ENCODE assay signal across 8 mouse cellular contexts in the genomic region with DNA sequence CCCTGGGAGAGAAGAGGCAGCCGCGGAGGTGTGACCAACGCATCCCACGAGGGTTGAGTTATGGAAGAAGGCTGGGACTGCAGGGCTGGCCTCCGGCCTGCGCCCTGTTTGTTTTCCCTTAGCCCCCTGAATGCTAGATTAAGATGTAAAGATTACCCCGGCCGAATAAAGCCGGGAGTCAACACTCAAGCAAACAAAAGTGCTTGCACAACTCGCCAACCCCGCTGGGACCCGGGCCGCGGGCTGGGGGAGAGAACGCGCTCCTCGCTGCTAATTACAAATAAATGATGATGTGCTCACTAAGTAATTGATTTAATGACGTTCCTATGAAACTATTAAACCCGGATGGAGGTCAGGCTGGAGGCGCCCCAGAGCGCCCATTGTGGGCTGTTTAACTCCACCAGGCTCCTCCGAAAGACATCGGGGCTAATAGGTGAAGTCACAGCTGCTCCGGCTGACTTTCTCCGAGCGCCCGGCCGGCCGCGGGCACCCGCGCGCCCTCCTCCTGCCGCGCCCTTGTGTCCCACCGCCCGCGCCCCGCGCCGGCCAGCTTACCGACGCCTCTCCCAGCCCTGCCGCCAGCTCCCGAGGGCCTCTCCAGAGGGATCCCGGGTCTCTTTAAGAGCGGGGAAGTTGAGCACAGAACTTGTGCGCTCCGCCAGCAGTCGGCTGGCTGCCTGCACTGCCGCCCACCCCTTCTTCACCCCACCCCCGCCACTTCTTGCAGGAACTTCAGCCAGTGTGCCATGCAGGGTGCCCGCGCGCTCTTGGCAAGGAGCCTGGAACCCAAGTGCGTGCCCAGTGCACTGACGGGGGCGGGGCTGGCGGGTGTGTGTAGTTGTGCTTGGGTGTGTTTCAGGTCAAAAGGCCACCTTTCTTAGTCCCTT. TPM values are rescaled to one million over a fixed set of nuclear protein-coding genes. Genes with fewer than 3 reads are reported as not detected.
DNase-seq lines count a peak whose midpoint lies in the region; ATAC-seq lines count a peak whose summit lies in the region.

Gm5089 (minus strand) TSS at position 620 of the 887 bp plus-strand sequence.

- H3K4me1 ChIP-seq in embryonic facial prominence, embryonic 15.5 days: peaks cover 27% of the 10 kb centered on the region
- H3K4me1 ChIP-seq in intestine, embryonic 16.5 days (ENCODE audit: control insufficient read depth, insufficient read depth, low read length): peaks cover 5% of the 10 kb centered on the region; the same call in 1 of the 2 replicates
- H3K4me1 ChIP-seq in limb, embryonic 15.5 days: peaks cover 24% of the 10 kb centered on the region
- peaks cover 23% of the 10 kb centered on the region for H3K4me1 ChIP-seq in neural tube, embryonic 11.5 days (ENCODE audit: control insufficient read depth, insufficient read depth, low read length)

- no peaks in the 10 kb centered on the region for H3K36me3 ChIP-seq in embryonic facial prominence, embryonic 15.5 days
- no peaks in the 10 kb centered on the region for H3K36me3 ChIP-seq in intestine, embryonic 16.5 days (ENCODE audit: control insufficient read depth, insufficient read depth, low read length)
- no peaks in the 10 kb centered on the region for H3K36me3 ChIP-seq in limb, embryonic 15.5 days
- no peaks in the 10 kb centered on the region for H3K36me3 ChIP-seq in neural tube, embryonic 11.5 days (ENCODE audit: control insufficient read depth, insufficient read depth, low read length)

- peak within 1 kb of the TSS; percentile 33; the same call in 1 of the 2 replicates for H3K9ac ChIP-seq in embryonic facial prominence, embryonic 15.5 days
- H3K9ac ChIP-seq in intestine, embryonic 16.5 days (ENCODE audit: low read depth, low read length): no peak within 1 kb of the TSS
- H3K9ac ChIP-seq in limb, embryonic 15.5 days: peak within 1 kb of the TSS; percentile 35
- peak within 1 kb of the TSS; percentile 67 for H3K9ac ChIP-seq in neural tube, embryonic 11.5 days (ENCODE audit: low read length)

- no peaks in the 10 kb centered on the region for H3K9me3 ChIP-seq in embryonic facial prominence, embryonic 15.5 days (replicated peaks)
- H3K9me3 ChIP-seq in intestine, embryonic 16.5 days (ENCODE audit: control insufficient read depth, low read length): no peaks in the 10 kb centered on the region
- H3K9me3 ChIP-seq in limb, embryonic 15.5 days: no peaks in the 10 kb centered on the region
- no peaks in the 10 kb centered on the region for H3K9me3 ChIP-seq in neural tube, embryonic 11.5 days (ENCODE audit: control insufficient read depth, low read length)

- ATAC-seq in embryonic facial prominence, embryonic 15.5 days (ENCODE audit: insufficient number of reproducible peaks, low FRiP score, low TSS enrichment, low read depth): peak; percentile 29; the same call in 1 of the 2 replicates
- ATAC-seq in intestine, embryonic 16.5 days: no peak; the same call in 1 of the 2 replicates
- ATAC-seq in limb, embryonic 15.5 days (ENCODE audit: insufficient number of reproducible peaks, low FRiP score, low TSS enrichment, low read depth): 0 out of 2 replicates have a peak, but pooled peaks have one; percentile 33
- 0 out of 2 replicates have a peak, but pooled peaks have one; percentile 1 for ATAC-seq in neural tube, embryonic 11.5 days (ENCODE audit: insufficient read depth, low FRiP score, low TSS enrichment)

- DNase-seq in thymus, postnatal 4 days: peak; percentile 16
- DNase-seq in thymus, postnatal 36 days: no peak
- peak; percentile 63 for DNase-seq in neural tube, embryonic 11.5 days (ENCODE audit: low spot score)
- no peak for DNase-seq in ovary, postnatal 10 days (ENCODE audit: low spot score)
- no peak for DNase-seq in frontal cortex, postnatal 10 days (ENCODE audit: low spot score in 2 of 2)

- 2% methylated on average over 59 of the region's 59 CpGs for WGBS in embryonic facial prominence, embryonic 15.5 days
- 1% methylated on average over 59 of the region's 59 CpGs for WGBS in intestine, embryonic 16.5 days
- WGBS in limb, embryonic 15.5 days: 1% methylated on average over 54 of the region's 59 CpGs
- WGBS in neural tube, embryonic 11.5 days: under 1% methylated on average over 55 of the region's 59 CpGs

- peaks cover 72% of the 10 kb centered on the region for H3K27me3 ChIP-seq in embryonic facial prominence, embryonic 15.5 days
- peaks cover 69% of the 10 kb centered on the region for H3K27me3 ChIP-seq in intestine, embryonic 16.5 days (replicated peaks; ENCODE audit: control insufficient read depth, insufficient read depth, low read length)
- peaks cover 92% of the 10 kb centered on the region for H3K27me3 ChIP-seq in limb, embryonic 15.5 days
- H3K27me3 ChIP-seq in neural tube, embryonic 11.5 days (ENCODE audit: control insufficient read depth, insufficient read depth, low read length): peaks cover 44% of the 10 kb centered on the region

- no peak within 1 kb of the TSS for H3K27ac ChIP-seq in embryonic facial prominence, embryonic 15.5 days (replicated peaks)
- no peak within 1 kb of the TSS for H3K27ac ChIP-seq in intestine, embryonic 16.5 days (ENCODE audit: low read length)
- no peak within 1 kb of the TSS for H3K27ac ChIP-seq in limb, embryonic 15.5 days
- peak within 1 kb of the TSS; percentile 62 for H3K27ac ChIP-seq in neural tube, embryonic 11.5 days (ENCODE audit: low read depth, low read length)

- H3K4me3 ChIP-seq in embryonic facial prominence, embryonic 15.5 days (replicated peaks): peak within 1 kb of the TSS; percentile 45
- peak within 1 kb of the TSS; percentile 37 for H3K4me3 ChIP-seq in intestine, embryonic 16.5 days (ENCODE audit: low read length)
- H3K4me3 ChIP-seq in limb, embryonic 15.5 days: peak within 1 kb of the TSS; percentile 41
- H3K4me3 ChIP-seq in neural tube, embryonic 11.5 days (ENCODE audit: low read depth, low read length): peak within 1 kb of the TSS; percentile 37

- peak within 1 kb of the TSS; percentile 85 for H3K4me2 ChIP-seq in embryonic facial prominence, embryonic 15.5 days (replicated peaks)
- peak within 1 kb of the TSS; percentile 38 for H3K4me2 ChIP-seq in intestine, embryonic 16.5 days (ENCODE audit: low read depth, low read length)
- H3K4me2 ChIP-seq in limb, embryonic 15.5 days: peak within 1 kb of the TSS; percentile 78
- H3K4me2 ChIP-seq in neural tube, embryonic 11.5 days (ENCODE audit: low read depth): peak within 1 kb of the TSS; percentile 73

RNA-seq across cellular contexts. Expression of gene Gm5089, which starts in this region (rescaled TPM):
- polyA plus RNA-seq in embryonic facial prominence, embryonic 15.5 days (2015; fragmentation: Nextera tagmentation; extraction: Ambion mirVana): 0.08 TPM in 1 of 2 replicates, not detected in the other
- not detected in 2 replicates for polyA plus RNA-seq in intestine, embryonic 16.5 days (2015; fragmentation: Nextera tagmentation; extraction: Ambion mirVana)
- 0.14 TPM in 2 replicates for polyA plus RNA-seq in limb, embryonic 15.5 days (2015; fragmentation: Nextera tagmentation; extraction: Ambion mirVana)
- 0.23 and 0.35 TPM in 2 replicates for polyA plus RNA-seq in neural tube, embryonic 11.5 days (2014; fragmentation: Nextera tagmentation; extraction: Ambion mirVana)

Comparison
In these comparisons a context has a peak if more than half of its experiments do, and no peak if none do; other contexts are left out.
1. Peak in ATAC-seq, H3K4me3 ChIP-seq, H3K9ac ChIP-seq and H3K4me2 ChIP-seq in embryonic facial prominence, embryonic 15.5 days; RNA of the gene not detected or under 1 TPM.
2. Peak in ATAC-seq, H3K4me3 ChIP-seq, H3K9ac ChIP-seq and H3K4me2 ChIP-seq in limb, embryonic 15.5 days; RNA of the gene not detected or under 1 TPM.
3. Peak in DNase-seq, ATAC-seq, H3K4me3 ChIP-seq, H3K27ac ChIP-seq, H3K9ac ChIP-seq and H3K4me2 ChIP-seq in neural tube, embryonic 11.5 days; RNA of the gene not detected or under 1 TPM.